Mouse (Mus musculus) inflammation-experienced regulatory T-cells, adult 6 months (primary cell): ENCODE results near the gene Gm16223. TPM values are rescaled to one million over a fixed set of nuclear protein-coding genes. Genes with fewer than 3 reads are reported as not detected.

ENCODE experiments used
- ATAC-seq: one replicate; pipeline ENCODE4 v1.8.0; 2017
- polyA plus RNA-seq, 3 experiments: library from polyadenylated mRNA; unstranded; fragments of 100-300 nt; shearing (Covaris generic); gene quantifications; one replicate each; pipeline ENCODE4 v1.2.1; 2017

The Gm16223 gene
- polyA plus RNA-seq, 3 experiments from 2014 or later = 0.19 TPM; not detected in 2

GRCm38 (mm10) chr5:42224840-42225239 is 157.1 kb downstream of the Gm16223 start:
- ATAC-seq = no peak

DNA sequence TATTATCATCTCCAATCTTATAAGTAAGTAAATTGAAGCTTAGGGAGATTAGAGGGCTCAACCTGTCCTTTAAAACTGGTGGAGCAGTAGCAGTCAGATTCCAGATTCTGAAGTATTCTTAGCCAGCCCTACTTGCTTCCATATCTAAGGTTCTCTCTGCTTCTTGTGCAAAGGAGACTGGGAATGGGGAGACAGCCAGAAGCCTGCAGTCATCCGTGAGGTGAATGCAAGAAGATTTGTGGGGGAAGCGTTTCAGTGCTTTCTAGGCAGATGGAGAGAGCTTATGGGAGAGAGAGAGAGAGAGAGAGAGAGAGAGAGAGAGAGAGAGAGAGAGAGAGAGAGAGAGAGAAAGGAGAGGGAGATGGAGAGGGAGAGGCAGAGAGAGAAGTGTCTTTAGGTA is 160.9 kb downstream of the Gm16223 start:
- ATAC-seq = no peak

- no peak for ATAC-seq
Observed at GRCm38 (mm10) chr5:42239291-42239690, 171.5 kb downstream of the Gm16223 start.

DNA sequence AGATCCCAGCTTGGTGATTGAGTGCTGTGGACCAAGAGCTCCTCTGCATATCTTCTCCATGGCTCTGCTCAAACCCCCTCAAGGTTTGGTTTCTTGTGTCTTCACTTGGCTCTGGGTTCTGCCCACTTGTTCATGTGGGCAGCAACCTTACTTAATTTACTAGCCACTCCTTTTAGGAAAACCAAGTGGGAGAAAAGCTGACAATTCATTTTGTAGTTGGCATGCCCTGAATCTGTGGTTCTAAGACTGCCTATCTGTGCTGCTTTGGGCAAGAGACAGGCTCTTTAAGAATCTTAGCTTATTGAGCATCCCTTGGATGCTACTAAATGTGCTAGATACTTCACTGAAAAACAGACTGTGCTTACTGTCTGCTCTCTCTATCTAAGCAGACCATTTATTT is 172.0 kb downstream of the Gm16223 start:
- ATAC-seq = no peak

DNA sequence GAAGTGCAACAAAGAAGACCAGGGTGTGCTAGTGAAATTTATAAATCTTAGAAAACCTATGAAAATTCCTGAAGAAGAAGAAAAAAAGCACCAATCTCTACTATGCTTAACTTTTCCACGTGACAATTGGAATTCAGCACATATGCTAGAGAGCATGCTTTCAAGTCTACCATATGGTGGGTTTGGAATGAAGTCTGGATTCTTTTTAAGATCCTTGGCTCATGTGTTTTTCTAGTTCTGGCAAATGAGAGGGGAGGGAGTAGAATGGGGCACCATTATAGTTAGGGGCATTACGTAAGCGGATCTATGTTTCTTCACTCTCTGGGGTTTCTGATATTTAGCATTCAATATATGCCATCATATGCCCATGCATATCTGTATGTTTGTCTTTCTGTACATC is 182.6 kb downstream of the Gm16223 start:
- no peak for ATAC-seq

Other genes starting within 250 kb of the Gm16223 start
- gene Bod1l, start 223.6 kb upstream of the Gm16223 start, polyA plus RNA-seq = 10 to 100 TPM; 32.6 to 41.4 (median 38.2) TPM